Mouse (Mus musculus) E14TG2a.4 (cell line): ENCODE measurements around the gene Dpagt1.
"Not testable (repeated sequence)": the region's sequence is repeated elsewhere in the genome, so short reads cannot be mapped to it uniquely, and the experiment has no call there.

Source experiments
- H3K27me3 ChIP-seq: 2 replicates; pipeline ENCODE4 v1.6.1; 2014; ENCODE audit warnings: low read length, control low read depth; ENCODE audit not compliant: insufficient read depth
- H3K36me3 ChIP-seq: 2 replicates; pipeline ENCODE4 v1.6.1; 2014; ENCODE audit warnings: low read length, control low read depth; ENCODE audit not compliant: insufficient read depth
- H3K4me1 ChIP-seq: replicated peaks from 2 replicates; pipeline ENCODE4 v1.6.1; 2014; ENCODE audit warnings: low read depth, low read length, control low read depth
- H3K4me3 ChIP-seq: replicated peaks from 2 replicates; pipeline ENCODE4 v1.5.1; 2014; ENCODE audit warnings: mild to moderate bottlenecking, low read length
- H3K9me3 ChIP-seq: 2 replicates; pipeline ENCODE4 v1.6.1; 2014; ENCODE audit warnings: low read length, control low read depth
- CTCF ChIP-seq: conservative IDR thresholded peaks from 2 replicates; pipeline ENCODE4 v1.5.1; 2014; ENCODE audit warnings: low read length
- NANOG ChIP-seq: IDR thresholded peaks from 2 replicates; pipeline ENCODE4 v1.6.1; 2014; ENCODE audit warnings: borderline replicate concordance, low read length, mixed read lengths
- POU5F1 ChIP-seq: IDR thresholded peaks from 2 replicates; pipeline ENCODE4 v1.6.1; 2014; ENCODE audit warnings: low read length, borderline replicate concordance

Gene Dpagt1

GRCm38 (mm10) chr9:44314910-44315309 lies 10.9 kb upstream of the Dpagt1 start:
- TF ChIP-seq NANOG (no peak), POU5F1 (no peak), CTCF (no peak)
- no peaks in the 10 kb centered on the region for H3K9me3 ChIP-seq

GRCm38 (mm10) chr9:44317452-44317851 lies 8.4 kb upstream of the Dpagt1 start:
- Histone ChIP-seq H3K4me3 (no peak overlapping the region), H3K36me3 (peaks cover 38% of the 10 kb centered on the region), H3K9me3 (no peaks in the 10 kb centered on the region), H3K27me3 (peaks cover 72% of the 10 kb centered on the region), H3K4me1 (peaks cover 69% of the 10 kb centered on the region)
- TF ChIP-seq POU5F1 = no peak
- TF ChIP-seq CTCF = no peak
- TF ChIP-seq NANOG = no peak

More at GRCm38 (mm10) chr9:44314910-44315309, 10.9 kb upstream of the Dpagt1 start:
- Histone ChIP-seq H3K36me3 (peaks cover 38% of the 10 kb centered on the region), H3K4me3 (no peak overlapping the region), H3K4me1 (peaks cover 75% of the 10 kb centered on the region), H3K27me3 (peaks cover 87% of the 10 kb centered on the region)

GRCm38 (mm10) chr9:44318076-44318825 lies 7.6 kb upstream of the Dpagt1 start:
- Histone ChIP-seq H3K27me3 (peaks cover 64% of the 10 kb centered on the region), H3K4me1 (peaks cover 73% of the 10 kb centered on the region)

DNA sequence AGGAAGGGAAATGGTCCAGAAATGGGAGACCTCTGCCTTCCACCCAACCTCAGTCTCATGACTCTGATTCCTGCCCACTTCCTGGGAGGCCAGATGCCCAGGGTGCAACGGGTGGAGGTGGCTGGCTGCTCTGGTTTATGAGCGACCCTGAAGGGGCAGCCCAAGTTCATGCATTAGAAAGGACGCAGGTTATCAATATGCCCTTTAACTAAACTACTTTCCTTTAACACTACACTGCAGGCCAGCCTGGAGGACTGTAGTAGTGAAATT lies 7.1 kb upstream of the Dpagt1 start:
- H3K36me3 ChIP-seq = peaks cover 30% of the 10 kb centered on the region
- TF ChIP-seq CTCF (no peak), NANOG (no peak), POU5F1 (no peak)
- peaks cover 71% of the 10 kb centered on the region for H3K4me1 ChIP-seq
- H3K9me3 ChIP-seq = no peaks in the 10 kb centered on the region
- peak overlapping the region; percentile 97 for H3K4me3 ChIP-seq
- peaks cover 58% of the 10 kb centered on the region for H3K27me3 ChIP-seq

More at GRCm38 (mm10) chr9:44318076-44318825, 7.6 kb upstream of the Dpagt1 start:
- H3K9me3 ChIP-seq = no peaks in the 10 kb centered on the region
- no peak overlapping the region for H3K4me3 ChIP-seq
- peaks cover 35% of the 10 kb centered on the region for H3K36me3 ChIP-seq
- TF ChIP-seq POU5F1 (no peak), NANOG (no peak), CTCF (no peak)

GRCm38 (mm10) chr9:44319105-44319886 lies 6.5 kb upstream of the Dpagt1 start:
- TF ChIP-seq POU5F1 (no peak), NANOG (no peak), CTCF (no peak)
- Histone ChIP-seq H3K27me3 (peaks cover 53% of the 10 kb centered on the region), H3K36me3 (peaks cover 28% of the 10 kb centered on the region), H3K4me1 (peaks cover 69% of the 10 kb centered on the region), H3K4me3 (peak overlapping the region; percentile 97), H3K9me3 (no peaks in the 10 kb centered on the region)

GRCm38 (mm10) chr9:44319887-44320798 lies 5.7 kb upstream of the Dpagt1 start, which contains the start of gene C2cd2l:
Gene C2cd2l (minus strand): TSS chr9:44320285.
- TF ChIP-seq POU5F1 (no peak), NANOG (no peak), CTCF (no peak)
- Histone ChIP-seq H3K4me3 (peak within 1 kb of the TSS; percentile 97), H3K36me3 (peaks cover 19% of the 10 kb centered on the region), H3K27me3 (peaks cover 45% of the 10 kb centered on the region), H3K4me1 (peaks cover 65% of the 10 kb centered on the region), H3K9me3 (no peaks in the 10 kb centered on the region)

DNA sequence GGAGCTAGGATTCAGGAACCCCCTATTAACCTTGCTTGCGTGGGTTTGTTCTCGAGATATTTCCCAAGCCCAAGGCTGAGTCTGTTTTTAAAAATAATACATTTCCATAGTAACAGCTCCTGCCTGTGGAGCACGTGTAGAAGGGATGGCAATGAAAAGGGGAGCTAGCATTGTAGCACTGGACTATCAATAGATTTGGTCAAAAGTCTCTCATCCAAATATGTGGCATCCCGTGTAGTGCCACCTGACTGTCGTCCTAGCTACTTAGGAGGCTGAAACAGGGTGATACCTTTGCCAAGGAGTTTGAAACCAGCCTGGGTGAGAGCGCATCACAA lies 5.1 kb upstream of the Dpagt1 start:
- no peaks in the 10 kb centered on the region for H3K9me3 ChIP-seq
- H3K4me3 ChIP-seq = peak overlapping the region; percentile 97
- H3K4me1 ChIP-seq = peaks cover 65% of the 10 kb centered on the region
- peaks cover 38% of the 10 kb centered on the region for H3K27me3 ChIP-seq
- no peak for TF ChIP-seq NANOG
- H3K36me3 ChIP-seq = peaks cover 13% of the 10 kb centered on the region

GRCm38 (mm10) chr9:44323656-44324055 lies 2.2 kb upstream of the Dpagt1 start:
- peaks cover 52% of the 10 kb centered on the region for H3K4me1 ChIP-seq
- H3K9me3 ChIP-seq, H3K36me3 ChIP-seq, H3K4me3 ChIP-seq: not testable (repeated sequence)
- H3K27me3 ChIP-seq = peaks cover 11% of the 10 kb centered on the region
